Mouse (Mus musculus) lung, adult 2 months (tissue): ENCODE results near the gene Cep57l1.

ENCODE experiments used
- CTCF ChIP-seq: fragments of 200-500 bp; IDR thresholded peaks from 2 replicates; pipeline ENCODE4 v1.5.1; 2011; ENCODE audit warnings: mild to moderate bottlenecking, low read length, control low read depth; ENCODE audit not compliant: insufficient read depth
- POLR2A ChIP-seq: fragments of 200-500 bp; IDR thresholded peaks from 2 replicates; pipeline ENCODE4 v1.6.1; 2011; ENCODE audit warnings: low read depth, mild to moderate bottlenecking, control low read depth, low read length, borderline replicate concordance; ENCODE audit errors: extremely low read depth

DNA sequence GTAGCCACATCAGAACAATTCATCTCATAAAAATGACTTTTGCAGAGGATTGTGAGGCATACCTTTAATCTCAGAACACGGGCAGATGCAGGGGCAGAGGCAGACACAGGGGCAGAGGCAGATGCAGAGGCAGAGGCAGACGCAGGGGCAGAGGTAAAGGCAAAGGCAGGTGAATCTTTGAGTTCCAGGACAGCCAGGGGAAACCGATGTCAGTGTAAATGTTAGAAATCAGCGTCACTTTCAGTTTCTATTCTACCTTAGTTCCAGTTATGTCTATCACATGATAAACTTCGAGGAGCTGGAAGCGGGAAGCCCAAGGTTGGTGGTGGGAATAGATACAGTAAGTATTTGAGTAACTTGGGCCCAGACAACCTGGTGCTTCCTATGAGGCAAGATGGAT is 42.4 kb downstream of the Cep57l1 start:
- TF ChIP-seq CTCF: no peak
- no peak for TF ChIP-seq POLR2A
